Mouse (Mus musculus) hindbrain, embryonic 11.5 days (tissue): ENCODE results near the gene Frrs1l. TPM values are rescaled to one million over a fixed set of nuclear protein-coding genes. Genes with fewer than 3 reads are reported as not detected.

ENCODE experiments used
- ATAC-seq: fragments of 200-750 bp; cut with Nextera tagmentation; 2 replicates; pipeline ENCODE4 v1.8.0; 2017; ENCODE audit warnings: mild to moderate bottlenecking, moderate TSS enrichment, moderate library complexity; ENCODE audit not compliant: low FRiP score
- DNase-seq: peaks from one replicate; pipeline ENCODE4 v3.0.0-alpha.2; 2015; ENCODE audit warnings: low spot score
- H3K27ac ChIP-seq: fragments of 300-500 bp; sonication (generic); 2 replicates; pipeline ENCODE4 v1.5.1; 2014; ENCODE audit warnings: mild to moderate bottlenecking, low read depth, low read length
- H3K27me3 ChIP-seq: fragments of 300-500 bp; sonication (generic); 2 replicates; pipeline ENCODE4 v1.6.1; 2014; ENCODE audit warnings: mild to moderate bottlenecking, low read length, moderate library complexity, mixed read lengths; ENCODE audit not compliant: control insufficient read depth, insufficient read depth
- H3K36me3 ChIP-seq: fragments of 300-500 bp; sonication (generic); 2 replicates; pipeline ENCODE4 v1.6.1; 2014; ENCODE audit warnings: mild to moderate bottlenecking, low read length, moderate library complexity, mixed read lengths; ENCODE audit not compliant: control insufficient read depth, insufficient read depth
- H3K4me1 ChIP-seq: fragments of 300-500 bp; sonication (generic); replicated peaks from 2 replicates; pipeline ENCODE4 v1.6.1; 2014; ENCODE audit warnings: low read length, mixed read lengths; ENCODE audit not compliant: control insufficient read depth, insufficient read depth
- H3K4me2 ChIP-seq: fragments of 300-500 bp; sonication (generic); replicated peaks from 2 replicates; pipeline ENCODE4 v1.6.1; 2014; ENCODE audit warnings: mild to moderate bottlenecking, low read depth, low read length
- H3K4me3 ChIP-seq: fragments of 300-500 bp; sonication (generic); 2 replicates; pipeline ENCODE4 v1.5.1; 2014; ENCODE audit warnings: low read depth, low read length
- H3K9ac ChIP-seq: fragments of 300-500 bp; sonication (generic); 2 replicates; pipeline ENCODE4 v1.6.1; 2014; ENCODE audit warnings: low read depth, low read length
- H3K9me3 ChIP-seq: fragments of 300-500 bp; sonication (generic); 2 replicates; pipeline ENCODE4 v1.6.1; 2016; ENCODE audit warnings: low read length; ENCODE audit not compliant: control insufficient read depth
- WGBS: fragments of 180-500 bp; shearing (Covaris S2); extraction: QIAGEN DNeasy Blood & Tissue Kit; methylation state at CpG from one replicate; pipeline ENCODE4 v1.1.7; 2014; 5-methylcytosine and 5-hydroxymethylcytosine counted together
- polyA plus RNA-seq: library from polyadenylated mRNA; unstranded; fragments of >200 nt; fragmentation: Nextera tagmentation; extraction: Ambion mirVana; gene quantifications from 2 replicates; pipeline ENCODE4 v1.2.1, GENCODE M21; 2014

Gene Frrs1l
- polyA plus RNA-seq, 1 experiment from 2014 or later: 6.0 TPM

- no peaks in the 10 kb centered on the region for H3K4me1 ChIP-seq
- no peak overlapping the region for H3K4me2 ChIP-seq
- no peak overlapping the region for H3K9ac ChIP-seq
- no peak for ATAC-seq
- no peak overlapping the region for H3K4me3 ChIP-seq
- no peak for DNase-seq
- no peaks in the 10 kb centered on the region for H3K27me3 ChIP-seq
- no peak overlapping the region for H3K27ac ChIP-seq
- no peaks in the 10 kb centered on the region for H3K9me3 ChIP-seq
- WGBS: 47% methylated on average over 18 of the region's 18 CpGs
- H3K36me3 ChIP-seq: no peaks in the 10 kb centered on the region
These were observed 26.4 kb upstream of the Frrs1l start for GRCm38 (mm10) chr4:57016366-57017171.

GRCm38 (mm10) chr4:57015032-57015431, 24.8 kb upstream of the Frrs1l start:
- Histone ChIP-seq H3K9ac (no peak overlapping the region), H3K9me3 (no peaks in the 10 kb centered on the region), H3K4me2 (no peak overlapping the region), H3K27me3 (no peaks in the 10 kb centered on the region), H3K4me1 (no peaks in the 10 kb centered on the region), H3K36me3 (no peaks in the 10 kb centered on the region), H3K4me3 (no peak overlapping the region), H3K27ac (no peak overlapping the region)
- DNase-seq (no peak), ATAC-seq (no peak)
- WGBS: 89% methylated on average over 5 of the region's 5 CpGs

- Histone ChIP-seq H3K27ac (no peak overlapping the region), H3K9ac (no peak overlapping the region), H3K9me3 (no peaks in the 10 kb centered on the region), H3K27me3 (no peaks in the 10 kb centered on the region), H3K36me3 (no peaks in the 10 kb centered on the region), H3K4me1 (no peaks in the 10 kb centered on the region), H3K4me3 (no peak overlapping the region), H3K4me2 (no peak overlapping the region)
- 76% methylated on average over 8 of the region's 8 CpGs for WGBS
- ATAC-seq (no peak), DNase-seq (no peak)
These were observed 21.4 kb upstream of the Frrs1l start for GRCm38 (mm10) chr4:57011454-57012046.

- whole genome bisulfite sequencing: 20% methylated on average over 4 of the region's 6 CpGs
- H3K9ac ChIP-seq: no peak overlapping the region
These were observed 20.7 kb upstream of the Frrs1l start for GRCm38 (mm10) chr4:57010919-57011318.

GRCm38 (mm10) chr4:57010425-57010824, 20.2 kb upstream of the Frrs1l start:
- DNase-seq (no peak), ATAC-seq (no peak)
- Histone ChIP-seq H3K27ac (no peak overlapping the region), H3K27me3 (no peaks in the 10 kb centered on the region), H3K4me2 (no peak overlapping the region), H3K9me3 (no peaks in the 10 kb centered on the region), H3K9ac (no peak overlapping the region), H3K4me3 (no peak overlapping the region), H3K36me3 (no peaks in the 10 kb centered on the region), H3K4me1 (no peaks in the 10 kb centered on the region)
- WGBS: 46% methylated on average over 5 of the region's 5 CpGs

More at GRCm38 (mm10) chr4:57010919-57011318, 20.7 kb upstream of the Frrs1l start:
- no peak overlapping the region for H3K4me3 ChIP-seq
- H3K27me3 ChIP-seq: no peaks in the 10 kb centered on the region
- no peak for ATAC-seq
- H3K9me3 ChIP-seq: no peaks in the 10 kb centered on the region
- no peak overlapping the region for H3K27ac ChIP-seq
- H3K36me3 ChIP-seq: no peaks in the 10 kb centered on the region
- DNase-seq: no peak
- no peaks in the 10 kb centered on the region for H3K4me1 ChIP-seq
- no peak overlapping the region for H3K4me2 ChIP-seq

GRCm38 (mm10) chr4:57007717-57008116, 17.5 kb upstream of the Frrs1l start:
- DNase-seq (no peak), ATAC-seq (no peak)
- Histone ChIP-seq H3K9ac (no peak overlapping the region), H3K4me1 (no peaks in the 10 kb centered on the region), H3K36me3 (no peaks in the 10 kb centered on the region), H3K9me3 (no peaks in the 10 kb centered on the region), H3K4me3 (no peak overlapping the region), H3K4me2 (no peak overlapping the region), H3K27ac (no peak overlapping the region), H3K27me3 (no peaks in the 10 kb centered on the region)
- WGBS: 85% methylated on average over 9 of the region's 9 CpGs

GRCm38 (mm10) chr4:57005011-57005410, 14.8 kb upstream of the Frrs1l start:
- H3K4me1 ChIP-seq: no peaks in the 10 kb centered on the region
- no peak overlapping the region for H3K4me3 ChIP-seq
- H3K4me2 ChIP-seq: no peak overlapping the region
- no peaks in the 10 kb centered on the region for H3K36me3 ChIP-seq
- no peak overlapping the region for H3K9ac ChIP-seq
- H3K27me3 ChIP-seq: no peaks in the 10 kb centered on the region
- no peak overlapping the region for H3K27ac ChIP-seq
- WGBS: 83% methylated on average over 8 of the region's 8 CpGs
- no peaks in the 10 kb centered on the region for H3K9me3 ChIP-seq
- no peak for ATAC-seq
- DNase-seq: no peak

GRCm38 (mm10) chr4:57003886-57004285, 13.7 kb upstream of the Frrs1l start:
- H3K27me3 ChIP-seq: no peaks in the 10 kb centered on the region
- no peaks in the 10 kb centered on the region for H3K9me3 ChIP-seq
- no peak overlapping the region for H3K27ac ChIP-seq
- H3K4me2 ChIP-seq: no peak overlapping the region
- no peak overlapping the region for H3K4me3 ChIP-seq
- ATAC-seq (no peak), DNase-seq (no peak)
- 87% methylated on average over 8 of the region's 8 CpGs for WGBS
- H3K9ac ChIP-seq: no peak overlapping the region
- H3K4me1 ChIP-seq: no peaks in the 10 kb centered on the region
- H3K36me3 ChIP-seq: no peaks in the 10 kb centered on the region

GRCm38 (mm10) chr4:57002751-57003150, 12.6 kb upstream of the Frrs1l start:
- peak; percentile 68 for ATAC-seq
- Histone ChIP-seq H3K4me2 (no peak overlapping the region), H3K4me3 (no peak overlapping the region), H3K9ac (no peak overlapping the region), H3K9me3 (no peaks in the 10 kb centered on the region), H3K27ac (no peak overlapping the region), H3K4me1 (no peaks in the 10 kb centered on the region), H3K27me3 (no peaks in the 10 kb centered on the region), H3K36me3 (no peaks in the 10 kb centered on the region)
- DNase-seq: peak; percentile 21
- 61% methylated on average over 3 of the region's 3 CpGs for WGBS
